Mouse (Mus musculus) kidney, embryonic 16.5 days (tissue): ENCODE data around the gene Tspan5. TPM values are rescaled to one million over a fixed set of nuclear protein-coding genes. Genes with fewer than 3 reads are reported as not detected.

Experiments used
- ATAC-seq: fragments of 200-750 bp; cut with Nextera tagmentation; 2 replicates; pipeline ENCODE4 v1.8.0; 2017; ENCODE audit warnings: moderate TSS enrichment; ENCODE audit not compliant: low FRiP score, low TSS enrichment
- H3K27ac ChIP-seq: fragments of 300-500 bp; sonication (generic); 2 replicates; pipeline ENCODE4 v1.5.1; 2014; ENCODE audit warnings: low read length
- H3K27me3 ChIP-seq: fragments of 300-500 bp; sonication (generic); 2 replicates; pipeline ENCODE4 v1.6.1; 2014; ENCODE audit warnings: low read length, control low read depth, mixed read lengths; ENCODE audit not compliant: insufficient read depth
- H3K36me3 ChIP-seq: fragments of 300-500 bp; sonication (generic); 2 replicates; pipeline ENCODE4 v1.6.1; 2014; ENCODE audit warnings: low read length, control low read depth, mixed read lengths; ENCODE audit not compliant: insufficient read depth
- H3K4me1 ChIP-seq: fragments of 300-500 bp; sonication (generic); 2 replicates; pipeline ENCODE4 v1.6.1; 2014; ENCODE audit warnings: low read length, control low read depth, mixed read lengths; ENCODE audit not compliant: insufficient read depth
- H3K4me2 ChIP-seq: fragments of 300-500 bp; sonication (generic); replicated peaks from 2 replicates; pipeline ENCODE4 v1.6.1; 2014; ENCODE audit warnings: low read depth, low read length
- H3K4me3 ChIP-seq: fragments of 300-500 bp; sonication (generic); 2 replicates; pipeline ENCODE4 v1.5.1; 2014; ENCODE audit warnings: mild to moderate bottlenecking, low read length
- H3K9ac ChIP-seq: fragments of 300-500 bp; sonication (generic); replicated peaks from 2 replicates; pipeline ENCODE4 v1.6.1; 2014; ENCODE audit warnings: low read length
- H3K9me3 ChIP-seq: fragments of 300-500 bp; sonication (generic); 2 replicates; pipeline ENCODE4 v1.6.1; 2016; ENCODE audit warnings: low read length, control low read depth
- WGBS: fragments of 180-500 bp; shearing (Covaris S2); extraction: QIAGEN DNeasy Blood & Tissue Kit; methylation state at CpG from one replicate; pipeline ENCODE4 v1.1.7; 2014; 5-methylcytosine and 5-hydroxymethylcytosine counted together
- polyA plus RNA-seq: library from polyadenylated mRNA; unstranded; fragments of >200 nt; fragmentation: Nextera tagmentation; extraction: Ambion mirVana; gene quantifications from 2 replicates; pipeline ENCODE4 v1.2.1, GENCODE M21; 2015

The Tspan5 gene
- polyA plus RNA-seq, 1 experiment from 2014 or later, result 22.8 TPM

- Histone ChIP-seq H3K27ac (no peak overlapping the region), H3K27me3 (no peaks in the 10 kb centered on the region), H3K4me3 (no peak overlapping the region), H3K4me1 (no peaks in the 10 kb centered on the region), H3K9me3 (no peaks in the 10 kb centered on the region), H3K9ac (no peak overlapping the region), H3K36me3 (no peaks in the 10 kb centered on the region), H3K4me2 (no peak overlapping the region)
- no peak for ATAC-seq
- WGBS, result 78% methylated on average over 3 of the region's 3 CpGs
These were observed 54.6 kb downstream of the Tspan5 start for GRCm38 (mm10) chr3:138796583-138796982.

DNA sequence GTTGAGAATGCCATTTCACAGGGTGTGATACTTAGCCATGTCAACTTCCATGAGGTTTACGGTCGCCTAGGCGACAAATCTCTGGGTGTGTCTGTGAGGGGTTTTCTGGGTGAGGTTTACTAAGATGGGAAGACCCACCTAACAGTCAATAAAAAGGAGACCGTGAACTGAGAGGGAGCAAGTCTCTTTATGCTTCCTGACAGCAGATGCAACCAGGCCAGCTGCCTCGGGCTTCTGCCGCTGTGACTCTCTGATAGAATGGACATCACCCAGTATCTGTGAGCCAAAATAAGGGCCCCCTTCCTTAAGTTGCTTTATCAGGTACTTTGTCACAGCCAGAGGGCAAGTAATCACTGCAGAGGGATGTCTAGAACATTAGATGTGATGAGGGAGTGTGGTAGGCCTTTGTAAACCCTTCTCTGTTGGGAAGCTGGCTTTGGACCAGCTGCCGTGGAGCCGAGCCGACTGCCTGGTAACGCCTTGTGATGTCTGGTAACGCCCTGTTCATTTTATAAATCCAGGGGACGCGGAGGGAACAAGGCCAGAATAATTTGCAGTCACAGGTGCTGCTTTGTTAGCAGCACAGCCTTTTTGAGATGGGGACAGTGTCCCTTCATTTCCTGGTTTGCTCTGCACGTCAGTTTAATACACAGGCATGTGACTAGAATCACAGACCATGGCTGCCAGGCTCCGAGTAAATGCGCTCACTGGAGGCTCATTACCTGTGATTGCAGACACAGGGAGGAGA lies 58.8 kb downstream of the Tspan5 start:
- no peak for ATAC-seq

GRCm38 (mm10) chr3:138801661-138802060 lies 59.7 kb downstream of the Tspan5 start:
- no peak overlapping the region for H3K9ac ChIP-seq
- WGBS, result 76% methylated on average over 6 of the region's 6 CpGs
- no peaks in the 10 kb centered on the region for H3K9me3 ChIP-seq
- no peaks in the 10 kb centered on the region for H3K27me3 ChIP-seq
- no peak for ATAC-seq
- H3K4me2 ChIP-seq, result no peak overlapping the region
- no peaks in the 10 kb centered on the region for H3K36me3 ChIP-seq
- no peaks in the 10 kb centered on the region for H3K4me1 ChIP-seq
- H3K27ac ChIP-seq, result no peak overlapping the region
- H3K4me3 ChIP-seq, result no peak overlapping the region

More for the DNA sequence above, 58.8 kb downstream of the Tspan5 start:
- no peak overlapping the region for H3K4me2 ChIP-seq
- H3K4me1 ChIP-seq, result no peaks in the 10 kb centered on the region
- no peak overlapping the region for H3K9ac ChIP-seq
- no peaks in the 10 kb centered on the region for H3K36me3 ChIP-seq
- H3K27ac ChIP-seq, result no peak overlapping the region
- no peaks in the 10 kb centered on the region for H3K9me3 ChIP-seq
- 72% methylated on average over 16 of the region's 16 CpGs for WGBS
- H3K4me3 ChIP-seq, result no peak overlapping the region
- no peaks in the 10 kb centered on the region for H3K27me3 ChIP-seq

GRCm38 (mm10) chr3:138802722-138803443 lies 60.9 kb downstream of the Tspan5 start:
- no peak overlapping the region for H3K27ac ChIP-seq
- no peak overlapping the region for H3K4me2 ChIP-seq
- H3K9me3 ChIP-seq, result no peaks in the 10 kb centered on the region
- no peaks in the 10 kb centered on the region for H3K36me3 ChIP-seq
- no peak overlapping the region for H3K4me3 ChIP-seq
- no peaks in the 10 kb centered on the region for H3K27me3 ChIP-seq
- no peak overlapping the region for H3K9ac ChIP-seq
- 0 out of 2 replicates have a peak, but pooled peaks cover 2% of the 10 kb centered on the region for H3K4me1 ChIP-seq
- 69% methylated on average over 21 of the region's 21 CpGs for WGBS
- ATAC-seq, result no peak

- no peak for ATAC-seq
- no peak overlapping the region for H3K27ac ChIP-seq
- no peak overlapping the region for H3K9ac ChIP-seq
- 84% methylated on average over 11 of the region's 11 CpGs for WGBS
- H3K4me2 ChIP-seq, result no peak overlapping the region
- H3K27me3 ChIP-seq, result no peaks in the 10 kb centered on the region
- H3K4me1 ChIP-seq, result 0 out of 2 replicates have a peak, but pooled peaks cover 3% of the 10 kb centered on the region
- H3K36me3 ChIP-seq, result no peaks in the 10 kb centered on the region
- no peaks in the 10 kb centered on the region for H3K9me3 ChIP-seq
- no peak overlapping the region for H3K4me3 ChIP-seq
These were observed 61.6 kb downstream of the Tspan5 start for GRCm38 (mm10) chr3:138803444-138804085.

GRCm38 (mm10) chr3:138804104-138805048 lies 62.4 kb downstream of the Tspan5 start:
- Histone ChIP-seq H3K36me3 (no peaks in the 10 kb centered on the region), H3K4me1 (0 out of 2 replicates have a peak, but pooled peaks cover 3% of the 10 kb centered on the region), H3K4me3 (no peak overlapping the region), H3K4me2 (no peak overlapping the region), H3K27ac (no peak overlapping the region), H3K27me3 (no peaks in the 10 kb centered on the region), H3K9ac (no peak overlapping the region), H3K9me3 (no peaks in the 10 kb centered on the region)
- WGBS, result 73% methylated on average over 11 of the region's 11 CpGs
- ATAC-seq, result no peak

DNA sequence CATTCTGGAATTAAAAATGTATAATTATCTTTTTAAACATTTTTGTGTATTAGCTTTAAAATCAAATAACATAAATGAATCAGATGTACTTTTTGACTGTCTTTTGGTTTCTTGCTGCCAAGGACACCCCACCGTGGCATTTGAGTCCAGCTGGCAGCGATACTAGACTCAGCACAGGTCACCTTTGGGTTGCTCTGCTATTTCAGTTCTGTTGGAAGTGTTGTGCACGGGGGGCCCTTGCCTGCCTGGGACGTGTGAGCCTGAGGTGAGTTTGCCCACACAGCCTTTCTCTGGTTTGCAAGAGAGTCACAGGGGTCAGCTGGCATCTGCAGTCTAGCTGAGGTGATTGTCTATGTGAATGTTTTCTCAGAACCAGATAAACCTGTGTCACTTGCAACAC lies 65.8 kb downstream of the Tspan5 start:
- peaks cover 14% of the 10 kb centered on the region; the same call in 1 of the 2 replicates for H3K4me1 ChIP-seq
- H3K9ac ChIP-seq, result no peak overlapping the region
- no peak for ATAC-seq
- H3K27ac ChIP-seq, result no peak overlapping the region
- H3K27me3 ChIP-seq, result no peaks in the 10 kb centered on the region
- H3K4me3 ChIP-seq, result no peak overlapping the region
- H3K4me2 ChIP-seq, result no peak overlapping the region
- 85% methylated on average over 4 of the region's 4 CpGs for WGBS
- H3K9me3 ChIP-seq, result no peaks in the 10 kb centered on the region
- no peaks in the 10 kb centered on the region for H3K36me3 ChIP-seq

DNA sequence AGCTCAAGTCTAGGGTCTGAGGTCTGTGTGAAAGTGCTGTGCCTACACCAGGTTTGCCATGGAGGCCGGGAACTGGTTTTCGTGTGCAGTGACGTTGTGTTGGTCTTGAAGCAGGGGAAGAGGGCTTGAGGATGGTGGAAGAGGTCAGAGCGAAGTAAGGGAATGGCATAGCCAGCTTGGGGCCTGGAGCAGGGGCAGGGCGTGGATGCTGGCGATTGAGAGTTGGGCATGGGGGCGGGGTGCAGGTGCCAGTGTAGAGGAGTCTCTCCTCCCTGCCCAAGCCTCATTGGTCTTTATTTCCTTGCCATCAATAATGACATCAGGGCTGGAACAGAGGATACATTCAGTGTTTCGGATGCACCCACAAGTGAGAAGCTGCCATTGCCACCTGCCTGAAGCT lies 67.5 kb downstream of the Tspan5 start:
- Histone ChIP-seq H3K9me3 (no peaks in the 10 kb centered on the region), H3K9ac (no peak overlapping the region), H3K27me3 (no peaks in the 10 kb centered on the region), H3K27ac (no peak overlapping the region), H3K4me2 (no peak overlapping the region), H3K36me3 (no peaks in the 10 kb centered on the region), H3K4me3 (no peak overlapping the region), H3K4me1 (peaks cover 23% of the 10 kb centered on the region)
- WGBS, result 75% methylated on average over 8 of the region's 8 CpGs
- ATAC-seq, result no peak

GRCm38 (mm10) chr3:138812565-138812964 lies 70.6 kb downstream of the Tspan5 start:
- Histone ChIP-seq H3K27me3 (no peaks in the 10 kb centered on the region), H3K27ac (no peak overlapping the region), H3K4me3 (no peak overlapping the region), H3K9me3 (no peaks in the 10 kb centered on the region), H3K9ac (no peak overlapping the region), H3K4me2 (no peak overlapping the region), H3K36me3 (no peaks in the 10 kb centered on the region), H3K4me1 (peaks cover 34% of the 10 kb centered on the region)
- 70% methylated on average over 3 of the region's 3 CpGs for WGBS
- no peak for ATAC-seq
